Mouse (Mus musculus) cortical plate, adult 2 months (tissue): ENCODE results near the gene Tmem132c. TPM values are rescaled to one million over a fixed set of nuclear protein-coding genes. Genes with fewer than 3 reads are reported as not detected.
A peak's percentile ranks its signal among the peaks of the same experiment; 100 is the strongest.

ENCODE experiments used
- H3K27ac ChIP-seq: fragments of 200-500 bp; 2 replicates; pipeline ENCODE4 v1.5.1; 2012; ENCODE audit warnings: low read length, control low read depth, inconsistent platforms; ENCODE audit not compliant: insufficient read depth
- H3K4me1 ChIP-seq: fragments of 200-500 bp; 2 replicates; pipeline ENCODE4 v1.6.1; 2011; ENCODE audit warnings: low read length; ENCODE audit not compliant: control insufficient read depth, insufficient read depth
- H3K4me3 ChIP-seq: fragments of 200-500 bp; 2 replicates; pipeline ENCODE4 v1.5.1; 2011; ENCODE audit warnings: mild to moderate bottlenecking, low read length, control low read depth; ENCODE audit not compliant: insufficient read depth
- CTCF ChIP-seq: fragments of 200-500 bp; IDR thresholded peaks from 2 replicates; pipeline ENCODE4 v1.5.1; 2011; ENCODE audit warnings: mild to moderate bottlenecking, control low read depth, low read length; ENCODE audit not compliant: insufficient read depth; ENCODE audit errors: extremely low read depth
- POLR2A ChIP-seq: fragments of 200-500 bp; IDR thresholded peaks from 2 replicates; pipeline ENCODE4 v1.6.1; 2011; ENCODE audit warnings: mild to moderate bottlenecking, low read length, control low read depth; ENCODE audit not compliant: insufficient read depth; ENCODE audit errors: extremely low read depth
- polyA plus RNA-seq: library from polyadenylated mRNA; depleted of rRNA; stranded (reverse); fragments of >200 nt; gene quantifications from 2 replicates; pipeline ENCODE4 v1.2.3, GENCODE M21; 2012

The Tmem132c gene
- polyA plus RNA-seq, 1 experiment: 1.9 TPM

DNA sequence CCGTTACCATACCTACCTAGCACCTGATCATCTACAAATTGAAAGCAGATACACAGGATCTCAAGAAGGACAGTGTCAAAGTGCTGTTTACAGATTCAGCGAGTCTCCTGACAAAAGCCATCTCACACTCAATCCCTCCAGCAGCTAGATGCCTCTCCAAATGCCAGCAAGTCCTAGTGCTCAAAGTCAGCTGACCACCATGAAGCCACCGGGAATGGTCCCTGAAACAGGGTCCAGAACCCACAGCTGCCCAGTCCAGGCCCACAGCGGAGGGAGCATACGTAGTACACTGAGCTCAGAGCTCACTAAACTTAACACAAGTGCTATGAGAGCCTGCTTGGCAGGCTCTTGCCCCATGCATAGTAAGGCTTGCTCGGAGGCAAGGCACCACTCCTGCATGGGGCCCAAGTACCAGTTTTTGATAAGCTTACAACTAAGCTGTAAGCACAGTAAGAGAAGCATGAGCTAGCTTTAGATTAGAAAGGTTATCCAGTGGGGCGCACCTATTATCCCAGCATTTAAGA, 367.6 kb downstream of the Tmem132c start:
- peak overlapping the region; percentile 74; the same call in 1 of the 2 replicates for H3K27ac ChIP-seq

DNA sequence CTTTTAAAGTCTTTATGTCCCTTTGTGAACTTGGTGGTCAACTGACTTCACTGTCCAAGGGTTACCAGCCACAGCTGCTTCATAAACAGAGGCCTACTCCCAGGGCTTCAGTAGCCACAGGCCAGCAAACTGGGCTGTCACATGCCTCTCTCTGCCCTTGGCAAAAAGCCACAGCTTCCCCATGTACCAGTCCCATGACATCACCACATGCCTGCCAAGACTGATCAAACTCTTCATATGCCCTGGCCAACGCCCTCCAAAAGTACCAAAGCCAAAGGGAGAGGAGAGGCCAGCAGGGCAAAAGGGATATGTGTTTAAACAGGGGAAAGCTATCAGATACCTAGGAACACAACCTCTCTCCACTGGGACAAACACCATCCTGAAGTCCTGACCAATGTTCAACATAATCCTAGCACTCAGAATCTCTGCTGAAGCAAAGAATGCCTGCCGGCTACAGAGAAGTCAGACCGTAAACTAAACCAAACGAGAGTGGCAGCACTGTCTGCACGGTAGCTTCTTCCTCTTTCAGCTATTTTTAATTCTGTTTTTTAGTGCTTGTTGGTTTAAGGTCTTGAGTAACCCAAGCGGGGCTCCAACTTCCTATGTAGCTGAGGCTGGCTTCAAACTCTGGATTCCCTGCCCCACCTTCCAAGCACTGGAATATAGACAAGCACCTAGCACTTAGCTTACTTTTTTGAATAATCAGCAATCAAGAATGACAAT, 369.3 kb downstream of the Tmem132c start:
- H3K4me1 ChIP-seq: peaks cover 23% of the 10 kb centered on the region
- no peak for TF ChIP-seq CTCF
- no peak for TF ChIP-seq POLR2A
- H3K27ac ChIP-seq: peak overlapping the region; percentile 96
- no peak overlapping the region for H3K4me3 ChIP-seq

More for the DNA sequence above, 367.6 kb downstream of the Tmem132c start:
- H3K4me3 ChIP-seq: no peak overlapping the region
- TF ChIP-seq POLR2A (no peak), CTCF (no peak)
- peaks cover 18% of the 10 kb centered on the region for H3K4me1 ChIP-seq

DNA sequence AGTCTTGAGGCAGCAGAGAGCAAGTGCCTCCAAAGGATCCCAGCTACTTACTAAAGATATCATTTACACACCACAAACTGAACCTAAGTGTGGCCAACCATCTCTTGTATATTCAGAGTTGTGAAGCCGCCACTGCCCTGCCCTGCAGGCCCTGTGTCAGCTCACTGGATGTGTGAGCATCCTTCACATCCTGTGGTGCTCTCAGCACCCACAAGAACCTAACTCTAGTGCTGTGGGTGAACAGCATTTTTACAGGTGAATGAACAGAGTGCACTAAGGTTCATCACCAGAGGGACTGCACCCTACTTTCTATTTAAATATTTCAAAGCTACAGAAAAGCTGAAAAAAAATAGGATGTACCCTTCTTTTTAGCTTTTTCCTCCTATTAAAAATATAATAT, 370.3 kb downstream of the Tmem132c start:
- Histone ChIP-seq H3K4me3 (no peak overlapping the region), H3K4me1 (peaks cover 25% of the 10 kb centered on the region), H3K27ac (peak overlapping the region; percentile 83)
- TF ChIP-seq POLR2A (no peak), CTCF (no peak)

DNA sequence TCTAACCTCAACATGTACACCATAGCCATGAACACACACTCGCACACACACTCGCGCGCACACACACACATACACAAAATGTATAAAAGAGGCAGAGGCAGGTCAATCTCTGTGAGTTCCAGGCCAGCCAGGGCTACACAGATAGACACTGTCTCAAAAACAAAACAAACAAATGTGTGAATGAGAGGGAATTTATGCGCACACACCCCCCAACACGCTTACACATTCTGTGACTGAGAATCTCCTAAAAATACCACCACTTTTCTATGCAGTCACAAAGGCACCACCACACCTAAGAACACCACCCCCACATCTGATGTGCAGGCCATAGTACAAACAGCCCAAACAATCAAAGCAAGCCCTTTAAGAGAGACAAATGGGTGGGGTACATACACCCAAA, 370.8 kb downstream of the Tmem132c start:
- H3K27ac ChIP-seq: peak overlapping the region; percentile 70; the same call in 1 of the 2 replicates
- H3K4me1 ChIP-seq: peaks cover 25% of the 10 kb centered on the region
- no peak overlapping the region for H3K4me3 ChIP-seq
- TF ChIP-seq POLR2A (no peak), CTCF (no peak)
